Mouse (Mus musculus) spleen, adult 2 months (tissue): ENCODE measurements around the gene Erbb4.

Experiments
- CTCF ChIP-seq: fragments of 200-500 bp; IDR thresholded peaks from 2 replicates; pipeline ENCODE4 v1.5.1; 2011; ENCODE audit warnings: mild to moderate bottlenecking, inconsistent platforms; ENCODE audit not compliant: insufficient read depth, insufficient read length, insufficient replicate concordance; ENCODE audit errors: extremely low read depth
- POLR2A ChIP-seq: fragments of 200-500 bp; IDR thresholded peaks from 2 replicates; pipeline ENCODE4 v1.6.1; 2011; ENCODE audit warnings: low read depth, low read length, inconsistent platforms

DNA sequence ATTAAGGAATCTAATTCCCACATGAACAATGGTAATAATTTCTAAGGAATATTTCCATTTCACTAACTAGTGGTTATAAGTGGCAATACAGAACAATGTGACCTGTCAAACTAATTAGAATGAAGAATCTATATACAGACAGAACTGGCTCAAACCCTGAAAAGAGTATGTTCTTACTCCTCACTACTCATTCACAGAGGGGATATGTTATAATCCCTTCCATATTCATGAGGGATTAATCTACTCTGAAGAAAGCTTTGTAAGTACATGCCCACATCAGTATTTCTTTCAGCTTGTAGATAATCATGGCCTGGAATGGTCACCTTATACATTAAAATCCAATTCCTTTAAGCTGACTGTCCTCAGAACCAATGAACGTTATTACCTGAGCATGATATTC lies 276.3 kb downstream of the Erbb4 start:
- TF ChIP-seq CTCF (no peak), POLR2A (no peak)
